Mouse (Mus musculus): Measurements from ENCODE around the gene Ssbp3. TPM values are rescaled to one million over a fixed set of nuclear protein-coding genes. Genes with fewer than 3 reads are reported as not detected.

Ssbp3 gene
- total and polyA plus RNA-seq, 3 experiments: 30.5 to 242 (median 116) TPM

DNA sequence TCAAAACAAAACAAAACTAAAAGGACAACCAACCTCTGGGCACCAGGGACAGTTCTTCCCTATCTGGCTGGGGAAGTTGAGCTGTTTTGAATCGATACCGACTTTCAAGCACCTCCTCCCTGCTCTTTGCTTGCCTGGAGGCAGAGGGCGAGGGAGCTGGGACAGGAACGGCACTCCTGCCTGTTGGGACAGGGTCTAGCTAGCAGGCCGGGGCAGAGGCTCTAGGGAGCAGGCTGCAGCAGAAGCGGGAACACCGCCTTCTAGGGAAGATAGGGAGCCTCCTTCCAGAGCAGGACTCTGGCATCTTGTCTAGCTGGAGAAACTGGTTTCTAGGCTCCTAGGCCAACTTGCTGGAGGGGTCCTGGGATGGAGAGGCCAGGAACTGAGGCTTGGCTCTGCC, 70.2 kb downstream of the Ssbp3 start:
- Histone ChIP-seq H3K9ac (ENCODE audit: control insufficient read depth, low read depth, low read length, poor library complexity, severe bottlenecking) (no peak overlapping the region), H3K4me3 (ENCODE audit: control insufficient read depth in 1 of 2, insufficient read depth in 1 of 2, low read depth in 2 of 2, low read length in 2 of 2) (no peak overlapping the region), H3K4me1 (ENCODE audit: control insufficient read depth in 1 of 2, insufficient read depth in 2 of 2, low read length in 2 of 2) (peaks cover 6 to 11% of the 10 kb centered on the region in 2 experiments), H3K9me3 (replicated peaks; ENCODE audit: insufficient read depth, low read length) (no peaks in the 10 kb centered on the region), H3K36me3 (ENCODE audit: control insufficient read depth in 1 of 2, insufficient read depth in 2 of 2, low read length in 2 of 2) (peaks cover 7 to 10% of the 10 kb centered on the region in 2 experiments; a peak in 3 of 4 replicates), H3K27me3 (ENCODE audit: control insufficient read depth in 1 of 2, insufficient read depth in 2 of 2, low read length in 2 of 2) (no peaks in the 10 kb centered on the region), H3K79me2 (ENCODE audit: control insufficient read depth, insufficient read depth, low read length, poor library complexity) (0 out of 2 replicates have a peak, but pooled peaks cover 6% of the 10 kb centered on the region), H3K27ac (ENCODE audit: control insufficient read depth, low read depth, low read length) (peak overlapping the region; percentile 10; the same call in 1 of the 2 replicates)
- no peak for TF ChIP-seq ZNF384 (IDR thresholded peaks at IDR 0.05; ENCODE audit: low read depth, low read length)
- no peak for TF ChIP-seq MAFK (IDR thresholded peaks at IDR 0.05; ENCODE audit: borderline replicate concordance, low read depth, low read length)
- DNase-seq (ENCODE audit: low read depth, low spot score): peak; percentile 43

DNA sequence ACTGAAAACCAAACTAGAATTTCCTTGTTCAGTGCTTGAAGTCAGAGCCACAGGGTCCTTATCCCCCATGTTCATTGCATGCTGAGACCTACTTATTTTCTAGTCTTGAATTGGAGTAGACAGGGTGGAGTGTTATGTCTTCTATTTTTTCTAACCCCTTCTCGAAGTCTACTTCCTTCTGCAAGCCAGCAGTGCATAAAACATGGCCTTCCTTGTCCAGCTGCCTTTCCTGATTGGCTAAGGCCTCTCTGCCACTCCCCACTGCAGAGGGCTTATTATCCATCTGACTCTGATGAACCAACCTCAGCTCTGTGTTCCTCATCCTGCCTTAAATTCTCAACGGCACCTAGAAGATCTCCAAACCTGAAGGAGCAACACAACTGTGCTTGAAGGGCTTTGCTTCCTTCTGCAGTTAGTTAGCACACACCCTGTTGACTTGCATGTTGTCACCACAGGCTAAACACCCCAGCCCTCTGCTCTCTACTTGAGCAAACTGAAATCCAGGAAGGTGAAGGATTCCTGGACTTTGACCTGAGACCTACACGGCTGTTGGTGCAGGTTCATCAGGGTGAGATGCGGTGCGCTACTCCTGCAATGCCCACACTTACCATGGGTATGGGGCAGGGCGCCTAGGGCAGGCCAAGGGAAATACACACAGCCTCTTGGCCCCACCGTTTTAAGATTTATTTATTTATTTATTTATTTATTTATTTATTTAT, 71.0 kb downstream of the Ssbp3 start:
- no peaks in the 10 kb centered on the region for H3K9me3 ChIP-seq (replicated peaks; ENCODE audit: insufficient read depth, low read length)
- no peak overlapping the region for H3K9ac ChIP-seq (ENCODE audit: control insufficient read depth, low read depth, low read length, poor library complexity, severe bottlenecking)
- 0 out of 2 replicates have a peak, but pooled peaks cover 6% of the 10 kb centered on the region for H3K79me2 ChIP-seq (ENCODE audit: control insufficient read depth, insufficient read depth, low read length, poor library complexity)
- peak; percentile 62 for DNase-seq (ENCODE audit: low read depth, low spot score)
- H3K27me3 ChIP-seq (ENCODE audit: control insufficient read depth in 1 of 2, insufficient read depth in 2 of 2, low read length in 2 of 2): no peaks in the 10 kb centered on the region
- H3K4me1 ChIP-seq (ENCODE audit: control insufficient read depth in 1 of 2, insufficient read depth in 2 of 2, low read length in 2 of 2): peaks cover 6 to 12% of the 10 kb centered on the region in 2 experiments
- TF ChIP-seq MAZ (IDR thresholded peaks at IDR 0.05; ENCODE audit: low read depth, low read length) (no peak), ELF1 (IDR thresholded peaks at IDR 0.05; ENCODE audit: low read depth, low read length) (no peak), MYB (IDR thresholded peaks at IDR 0.05; ENCODE audit: low read depth, low read length) (no peak), SIN3A (IDR thresholded peaks at IDR 0.05; ENCODE audit: low read length) (no peak), NELFE (IDR thresholded peaks at IDR 0.05; ENCODE audit: low read depth, low read length) (no peak), JUND (IDR thresholded peaks at IDR 0.05; ENCODE audit: low read depth, low read length) (no peak), POLR2AphosphoS2 (IDR thresholded peaks at IDR 0.05; ENCODE audit: low read length) (no peak), TCF12 (IDR thresholded peaks at IDR 0.05; ENCODE audit: low read depth, low read length) (no peak), HCFC1 (IDR thresholded peaks at IDR 0.05; ENCODE audit: low read depth, low read length) (no peak), CTCF (IDR thresholded peaks at IDR 0.05 in 2 of 3, conservative IDR thresholded peaks at IDR 0.05 in 1 of 3; ENCODE audit: control insufficient read depth in 1 of 3, insufficient read depth in 1 of 3, low read depth in 2 of 3, low read length in 3 of 3, poor library complexity in 1 of 3, severe bottlenecking in 1 of 3) (no peak), USF1 (IDR thresholded peaks at IDR 0.05; ENCODE audit: low read depth, low read length) (no peak), MXI1 (IDR thresholded peaks at IDR 0.05; ENCODE audit: low read depth, low read length) (no peak), RCOR1 (IDR thresholded peaks at IDR 0.05; ENCODE audit: low read depth, low read length) (no peak)
- H3K27ac ChIP-seq (ENCODE audit: control insufficient read depth, low read depth, low read length): 0 out of 2 replicates have a peak overlapping the region, but pooled peaks have one; percentile 21
- peaks cover 7 to 10% of the 10 kb centered on the region in 2 experiments; a peak in 3 of 4 replicates for H3K36me3 ChIP-seq (ENCODE audit: control insufficient read depth in 1 of 2, insufficient read depth in 2 of 2, low read length in 2 of 2)
- no peak overlapping the region for H3K4me3 ChIP-seq (ENCODE audit: control insufficient read depth in 1 of 2, insufficient read depth in 1 of 2, low read depth in 2 of 2, low read length in 2 of 2)

Measured in MEL (cell line).